Mouse (Mus musculus) CH12.LX (cell line): Measurements from ENCODE around the gene Schip1. TPM values are rescaled to one million over a fixed set of nuclear protein-coding genes. Genes with fewer than 3 reads are reported as not detected.
A peak's percentile ranks its signal among the peaks of the same experiment; 100 is the strongest.

ENCODE experiments used
- DNase-seq: peaks from one replicate; pipeline ENCODE4 v3.0.0-alpha.2; 2013; ENCODE audit errors: extremely low read depth
- H3K27ac ChIP-seq: 2 replicates; pipeline ENCODE4 v1.5.1; 2012; ENCODE audit warnings: low read depth, mild to moderate bottlenecking, control low read depth, moderate library complexity; ENCODE audit not compliant: insufficient read depth
- H3K27me3 ChIP-seq: replicated peaks from 2 replicates; pipeline ENCODE3; 2012; ENCODE audit warnings: inconsistent platforms
- H3K36me3 ChIP-seq, 2 experiments: replicated peaks in 1 of 2; 2 replicates each; pipeline versions ENCODE3 to v1.6.1; 2012; ENCODE audit warnings: inconsistent platforms in 1 of 2, low read length in 1 of 2, mild to moderate bottlenecking in 1 of 2, mixed read lengths in 1 of 2, moderate library complexity in 1 of 2; ENCODE audit not compliant: control insufficient read depth in 1 of 2, insufficient read depth in 1 of 2
- H3K4me1 ChIP-seq, 2 experiments: 2 replicates each; pipeline ENCODE4 v1.6.1; 2012; ENCODE audit warnings: inconsistent platforms in 1 of 2, moderate library complexity in 1 of 2; ENCODE audit not compliant: insufficient read depth in 2 of 2, control insufficient read depth in 1 of 2
- H3K4me2 ChIP-seq: 2 replicates; pipeline ENCODE4 v1.6.1; 2012; ENCODE audit warnings: low read depth, mild to moderate bottlenecking, control low read depth; ENCODE audit not compliant: poor library complexity, insufficient read depth, severe bottlenecking
- H3K4me3 ChIP-seq, 3 experiments: fragments of 150-350 bp in 1 of 3; sonication (generic) in 1 of 3; replicated peaks in 1 of 3; 2 replicates each; pipeline versions ENCODE3 to v1.5.1; 2011 to 2012; ENCODE audit warnings: low read depth in 2 of 3, low read length in 2 of 3, mild to moderate bottlenecking in 2 of 3, moderate library complexity in 2 of 3, control low read depth in 1 of 3, improper control_type of control experiment in 1 of 3, inconsistent platforms in 1 of 3, mixed read lengths in 1 of 3; ENCODE audit not compliant: poor library complexity in 1 of 3
- H3K79me2 ChIP-seq: replicated peaks from 2 replicates; pipeline ENCODE4 v1.6.1; 2012; ENCODE audit warnings: mild to moderate bottlenecking, moderate library complexity; ENCODE audit not compliant: control insufficient read depth, poor library complexity, insufficient read depth, severe bottlenecking; ENCODE audit errors: extremely low read depth
- H3K9ac ChIP-seq: 2 replicates; pipeline ENCODE4 v1.6.1; 2012; ENCODE audit warnings: low read depth, mild to moderate bottlenecking, control low read depth, moderate library complexity; ENCODE audit not compliant: insufficient read depth
- H3K9me3 ChIP-seq: replicated peaks from 2 replicates; pipeline ENCODE3; 2012; ENCODE audit warnings: low read length, inconsistent platforms, mixed read lengths
- BHLHE40 ChIP-seq: IDR thresholded peaks from 2 replicates; pipeline ENCODE4 v1.6.1; 2011; ENCODE audit warnings: mild to moderate bottlenecking, low read depth, low read length, improper control_type of control experiment
- CHD1 ChIP-seq: IDR thresholded peaks from 2 replicates; pipeline ENCODE4 v1.6.1; 2012; ENCODE audit warnings: low read depth, low read length, improper control_type of control experiment, inconsistent platforms
- CTCF ChIP-seq, 2 experiments: IDR thresholded peaks in 1 of 2; conservative IDR thresholded peaks in 1 of 2; 2 replicates each; pipeline ENCODE4 v1.5.1; 2011 to 2012; ENCODE audit warnings: low read depth in 2 of 2, low read length in 2 of 2, improper control_type of control experiment in 1 of 2, inconsistent platforms in 1 of 2, mild to moderate bottlenecking in 1 of 2, moderate library complexity in 1 of 2
- E2F4 ChIP-seq: IDR thresholded peaks from 2 replicates; pipeline ENCODE4 v1.6.1; 2011; ENCODE audit warnings: low read depth, low read length, improper control_type of control experiment; ENCODE audit not compliant: insufficient replicate concordance
- EP300 ChIP-seq: IDR thresholded peaks from 2 replicates; pipeline ENCODE4 v1.6.1; 2011; ENCODE audit warnings: low read length, improper control_type of control experiment
- GABPA ChIP-seq: IDR thresholded peaks from 2 replicates; pipeline ENCODE4 v1.6.1; 2012; ENCODE audit warnings: low read depth, low read length, improper control_type of control experiment, inconsistent platforms; ENCODE audit not compliant: insufficient replicate concordance
- IRF4 ChIP-seq: IDR thresholded peaks from 2 replicates; pipeline ENCODE4 v1.6.1; 2014; ENCODE audit warnings: low read depth, mild to moderate bottlenecking, inconsistent platforms, low read length, improper control_type of control experiment
- JUN ChIP-seq: IDR thresholded peaks from 2 replicates; pipeline ENCODE4 v1.6.1; 2011; ENCODE audit warnings: low read depth, mild to moderate bottlenecking, low read length, improper control_type of control experiment, moderate library complexity; ENCODE audit not compliant: insufficient read depth
- JUND ChIP-seq: conservative IDR thresholded peaks from 2 replicates; pipeline ENCODE4 v1.6.1; 2011; ENCODE audit warnings: low read depth, low read length, improper control_type of control experiment
- MAFK ChIP-seq: IDR thresholded peaks from 2 replicates; pipeline ENCODE4 v1.6.1; 2011; ENCODE audit warnings: low read length, improper control_type of control experiment; ENCODE audit not compliant: insufficient replicate concordance
- MEF2A ChIP-seq: IDR thresholded peaks from 2 replicates; pipeline ENCODE4 v1.6.1; 2014; ENCODE audit warnings: low read depth, mild to moderate bottlenecking, inconsistent platforms, low read length, improper control_type of control experiment, borderline replicate concordance
- MXI1 ChIP-seq: IDR thresholded peaks from 2 replicates; pipeline ENCODE4 v1.6.1; 2011; ENCODE audit warnings: mild to moderate bottlenecking, low read depth, low read length, improper control_type of control experiment
- MYC ChIP-seq: IDR thresholded peaks from 2 replicates; pipeline ENCODE4 v1.6.1; 2011; ENCODE audit warnings: low read depth, mild to moderate bottlenecking, improper control_type of control experiment, low read length
- NRF1 ChIP-seq: IDR thresholded peaks from 2 replicates; pipeline ENCODE4 v1.6.1; 2014; ENCODE audit warnings: low read depth, mild to moderate bottlenecking, inconsistent platforms, low read length, improper control_type of control experiment, moderate library complexity
- PAX5 ChIP-seq: IDR thresholded peaks from 2 replicates; pipeline ENCODE4 v1.6.1; 2012; ENCODE audit warnings: low read length, inconsistent platforms, mixed read lengths
- POLR2A ChIP-seq: IDR thresholded peaks from 2 replicates; pipeline ENCODE4 v1.6.1; 2011; ENCODE audit warnings: low read depth, mild to moderate bottlenecking, improper control_type of control experiment, low read length
- POLR2AphosphoS2 ChIP-seq: IDR thresholded peaks from 2 replicates; pipeline ENCODE4 v1.6.1; 2011; ENCODE audit warnings: low read depth, low read length, improper control_type of control experiment
- RAD21 ChIP-seq: IDR thresholded peaks from 2 replicates; pipeline ENCODE4 v1.6.1; 2011; ENCODE audit warnings: low read depth, mild to moderate bottlenecking, low read length, improper control_type of control experiment, moderate library complexity
- SIN3A ChIP-seq: IDR thresholded peaks from 2 replicates; pipeline ENCODE4 v1.6.1; 2012; ENCODE audit warnings: low read length, improper control_type of control experiment, inconsistent platforms
- TBP ChIP-seq: conservative IDR thresholded peaks from 2 replicates; pipeline ENCODE4 v1.6.1; 2011; ENCODE audit warnings: low read depth, low read length, improper control_type of control experiment
- TCF12 ChIP-seq: IDR thresholded peaks from 2 replicates; pipeline ENCODE4 v1.6.1; 2014; ENCODE audit warnings: low read depth, mild to moderate bottlenecking, inconsistent platforms, low read length, improper control_type of control experiment
- UBTF ChIP-seq: IDR thresholded peaks from 2 replicates; pipeline ENCODE4 v1.6.1; 2012; ENCODE audit warnings: low read depth, mild to moderate bottlenecking, inconsistent platforms, low read length, improper control_type of control experiment, moderate library complexity
- ZKSCAN1 ChIP-seq: IDR thresholded peaks from 2 replicates; pipeline ENCODE4 v1.6.1; 2012; ENCODE audit warnings: low read depth, inconsistent platforms, low read length, improper control_type of control experiment, borderline replicate concordance
- ZNF384 ChIP-seq: IDR thresholded peaks from 2 replicates; pipeline ENCODE4 v1.6.1; 2012; ENCODE audit warnings: low read depth, low read length, improper control_type of control experiment, inconsistent platforms
- dilution Hi-C: fragments of 300-500 bp; cut with MboI; formaldehyde crosslinking; loops from 2 replicates; pipeline ENCODE4 v1.14.3; 2020; ENCODE audit warnings: low sequenced_read_pairs; ENCODE audit not compliant: extremely low pct_unique_long_range_greater_than_20kb, extremely low pct_ligation_motif_present
- in situ Hi-C: fragments of 300-500 bp; cut with MboI; formaldehyde crosslinking; loops from 3 replicates; pipeline ENCODE4 v1.14.3; 2019; ENCODE audit warnings: low sequenced_read_pairs, low pct_ligation_motif_present, low pct_unique_long_range_greater_than_20kb, mixed read lengths
- polyA plus RNA-seq: library from polyadenylated mRNA; unstranded; fragments of >175 nt; gene quantifications from 2 replicates; pipeline ENCODE4 v1.2.1, GENCODE M21; 2012; ENCODE audit warnings: low read depth; ENCODE audit not compliant: insufficient read length
- total RNA-seq, 2 experiments: library from RNA; depleted of rRNA; stranded (reverse); fragments of 300-350 nt in 1 of 2; fragments of >200 nt in 1 of 2; gene quantifications; 2 replicates each; pipeline ENCODE4 v1.2.3; 2012 to 2014

The Schip1 gene
- total RNA-seq (2012; rRNA removed) (0.25 TPM in 2 replicates), total RNA-seq (2014; rRNA removed) (0.36 and 0.38 TPM in 2 replicates), polyA plus RNA-seq (0.16 TPM in 1 of 2 replicates, not detected in the other)

GRCm38 (mm10) chr3:68064731-68065130, at the start of gene Schip1:
Gene Schip1, plus strand, starts transcription at chr3:68064802.
- Histone ChIP-seq H3K9ac (no peak within 1 kb of the TSS), H3K79me2 (no peaks in the 10 kb centered on the region), H3K4me3 (no peak within 1 kb of the TSS), H3K9me3 (no peaks in the 10 kb centered on the region), H3K4me1 (no peaks in the 10 kb centered on the region), H3K36me3 (no peaks in the 10 kb centered on the region), H3K4me2 (no peak within 1 kb of the TSS), H3K27me3 (no peaks in the 10 kb centered on the region), H3K27ac (no peak within 1 kb of the TSS)
- dilution Hi-C loops (no loop called here), in situ Hi-C loops (loop anchor here (25.0 kb wide), 1 partner anchor 648 kb away; no protein-coding TSS in a partner anchor)
- TF ChIP-seq JUND, result no peak
- TF ChIP-seq RAD21, result no peak
- TF ChIP-seq CTCF (conservative IDR thresholded peaks at IDR 0.05 in 1 of 2, IDR thresholded peaks at IDR 0.05 in 1 of 2; ENCODE audit: low read depth in 2 of 2, low read length in 2 of 2), result no peak
- no peak for TF ChIP-seq GABPA
- no peak for TF ChIP-seq MEF2A
- DNase-seq, result no peak

DNA sequence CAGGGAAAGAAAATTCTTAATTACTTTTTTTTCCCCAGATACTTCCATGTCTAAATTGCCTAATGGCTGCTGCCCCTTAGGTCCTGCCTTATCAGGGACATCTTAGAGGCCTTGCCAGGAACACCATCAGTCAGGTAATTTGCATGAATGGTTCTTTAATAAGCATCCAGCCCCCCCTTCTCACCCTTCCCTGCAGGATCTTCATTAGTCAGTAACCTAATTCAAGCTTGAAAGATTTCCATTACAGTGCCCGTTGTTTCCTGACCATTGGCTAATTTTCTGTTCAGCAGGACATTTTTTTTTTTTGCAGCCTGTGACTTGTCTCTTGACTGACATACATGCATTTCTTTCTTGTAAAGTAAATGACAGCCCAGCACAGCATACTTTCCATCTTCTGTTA, 48.8 kb upstream of the Schip1 start:
- peak; percentile 5 for DNase-seq
- no peaks in the 10 kb centered on the region for H3K36me3 ChIP-seq
- peaks cover 5 to 13% of the 10 kb centered on the region in 2 experiments; a peak in 1 of 4 replicates for H3K4me1 ChIP-seq
- H3K9ac ChIP-seq, result no peak overlapping the region
- no peak overlapping the region for H3K27ac ChIP-seq
- dilution Hi-C loops, result no loop called here
- no peak overlapping the region for H3K4me2 ChIP-seq
- no peaks in the 10 kb centered on the region for H3K27me3 ChIP-seq
- TF ChIP-seq ZNF384 (peak; percentile 54), NRF1 (no peak), TBP (no peak), TCF12 (no peak), MAFK (no peak), UBTF (no peak), E2F4 (no peak)
- H3K4me3 ChIP-seq, result no peak overlapping the region
- no peaks in the 10 kb centered on the region for H3K9me3 ChIP-seq
- in situ Hi-C loops, result no loop called here
- no peaks in the 10 kb centered on the region for H3K79me2 ChIP-seq

DNA sequence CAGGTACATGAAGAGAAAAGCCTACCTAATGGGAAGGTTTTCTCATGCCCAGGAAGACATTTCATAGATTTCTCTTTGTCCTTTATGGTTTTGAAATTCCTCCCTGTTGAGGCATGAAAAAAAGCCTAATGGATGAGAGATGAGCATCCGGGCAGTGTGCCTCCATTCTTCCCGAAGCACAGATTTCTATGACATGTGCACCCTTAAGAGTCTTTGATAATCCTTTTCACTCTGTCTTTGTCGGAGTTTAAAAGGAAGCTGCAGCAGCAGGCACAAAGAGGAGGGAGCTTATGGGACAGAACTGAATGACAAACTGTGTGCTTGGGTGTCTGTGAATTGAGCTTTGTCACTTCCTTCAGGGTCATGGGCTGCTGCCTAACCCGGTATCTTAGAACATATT, 45.2 kb upstream of the Schip1 start:
- no peak for TF ChIP-seq EP300
- no peak for TF ChIP-seq CHD1
- no peak for TF ChIP-seq MAFK
- no peak for TF ChIP-seq JUND
- no peak for TF ChIP-seq MYC
- no peak for TF ChIP-seq POLR2A
- no peak for TF ChIP-seq TBP
- TF ChIP-seq CTCF (conservative IDR thresholded peaks at IDR 0.05 in 1 of 2, IDR thresholded peaks at IDR 0.05 in 1 of 2; ENCODE audit: low read depth in 2 of 2, low read length in 2 of 2), result no peak
- no peak for TF ChIP-seq UBTF
- TF ChIP-seq BHLHE40, result no peak
- no peak for TF ChIP-seq POLR2AphosphoS2
- TF ChIP-seq IRF4, result no peak
- TF ChIP-seq ZKSCAN1, result no peak
- no peak for TF ChIP-seq JUN
- TF ChIP-seq SIN3A, result no peak
- TF ChIP-seq MXI1, result no peak
- no peak for TF ChIP-seq PAX5
- dilution Hi-C loops (no loop called here), in situ Hi-C loops (no loop called here)
- H3K4me1 ChIP-seq, result peaks cover 5 to 13% of the 10 kb centered on the region in 2 experiments; a peak in 1 of 4 replicates
- H3K9ac ChIP-seq, result no peak overlapping the region
- H3K36me3 ChIP-seq, result no peaks in the 10 kb centered on the region
- DNase-seq, result no peak
- no peaks in the 10 kb centered on the region for H3K27me3 ChIP-seq
- H3K27ac ChIP-seq, result no peak overlapping the region
- no peak overlapping the region for H3K4me3 ChIP-seq
- no peaks in the 10 kb centered on the region for H3K79me2 ChIP-seq
- H3K9me3 ChIP-seq, result no peaks in the 10 kb centered on the region
- no peak overlapping the region for H3K4me2 ChIP-seq
